Mouse (Mus musculus) cerebellum, adult (tissue): ENCODE data around the gene Brpf3.
"Not testable (repeated sequence)": the region's sequence is repeated elsewhere in the genome, so short reads cannot be mapped to it uniquely, and the experiment has no call there.

ENCODE experiments used
- ATAC-seq: cut with Nextera tagmentation; 2 replicates; pipeline ENCODE4 v1.9.2; 2017; ENCODE audit warnings: mild to moderate bottlenecking, moderate library complexity, mixed read lengths; ENCODE audit not compliant: insufficient number of reproducible peaks, low FRiP score, low TSS enrichment

Brpf3 gene

DNA sequence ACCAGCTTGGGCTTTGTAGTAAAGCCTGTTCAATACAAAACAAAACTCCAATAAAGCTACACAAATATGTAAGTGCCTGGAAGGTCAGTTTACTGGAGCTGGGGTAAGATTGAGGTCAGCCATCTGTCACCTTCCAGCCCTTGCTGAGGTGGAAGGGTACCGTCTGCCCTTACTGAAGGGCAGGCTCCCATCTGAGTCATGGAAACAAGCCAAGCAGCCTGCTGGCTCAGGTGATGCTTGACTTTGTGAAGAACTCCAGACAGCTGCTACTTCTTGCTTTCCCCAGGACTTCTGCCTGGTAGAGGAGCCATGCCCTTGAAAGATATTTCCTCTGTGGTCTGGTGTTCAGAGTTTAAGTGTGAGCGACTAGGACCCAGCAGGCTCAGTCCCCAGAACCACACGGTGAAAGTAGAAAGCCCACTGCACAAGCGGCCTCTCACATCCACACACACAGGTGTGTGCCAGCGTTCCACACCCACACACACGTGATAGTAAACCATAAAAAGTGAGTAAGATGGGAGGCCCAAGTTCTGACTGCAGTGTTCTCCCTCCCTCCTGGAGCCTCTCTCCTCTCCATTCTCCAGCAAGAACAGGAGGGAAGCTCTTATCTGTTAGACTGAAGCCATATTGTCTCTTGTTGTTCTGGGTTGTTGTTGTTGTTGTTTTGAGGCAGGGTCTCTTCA is 24.6 kb downstream of the Brpf3 start:
- ATAC-seq, result no peak

DNA sequence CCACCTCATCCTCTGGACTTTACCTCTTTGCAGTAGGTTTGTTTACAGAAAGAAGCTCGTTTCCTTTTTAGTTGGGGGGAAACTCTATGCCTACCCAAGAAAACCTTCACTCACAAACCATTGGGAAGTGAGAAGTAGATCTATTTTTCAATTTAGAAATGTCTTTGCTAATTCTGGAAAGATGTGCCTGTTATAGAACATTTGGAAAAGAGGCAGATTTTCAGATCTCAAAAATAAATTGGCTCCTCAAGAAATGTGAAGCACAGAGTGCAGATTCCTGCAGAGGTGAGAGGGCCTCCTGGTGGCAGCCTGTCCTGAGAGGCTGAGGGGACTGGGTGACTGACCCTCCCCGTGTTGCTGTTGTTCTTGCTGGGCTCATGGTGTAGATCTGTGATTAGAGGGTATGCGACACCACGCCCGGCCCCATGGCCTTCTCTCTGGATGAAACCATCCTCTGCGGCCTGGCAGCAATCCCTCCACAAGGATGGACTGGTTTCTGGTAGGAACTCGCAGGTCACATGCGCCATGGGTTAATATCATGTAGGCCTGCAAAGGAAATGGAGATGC is 26.9 kb downstream of the Brpf3 start:
- ATAC-seq, result no peak

DNA sequence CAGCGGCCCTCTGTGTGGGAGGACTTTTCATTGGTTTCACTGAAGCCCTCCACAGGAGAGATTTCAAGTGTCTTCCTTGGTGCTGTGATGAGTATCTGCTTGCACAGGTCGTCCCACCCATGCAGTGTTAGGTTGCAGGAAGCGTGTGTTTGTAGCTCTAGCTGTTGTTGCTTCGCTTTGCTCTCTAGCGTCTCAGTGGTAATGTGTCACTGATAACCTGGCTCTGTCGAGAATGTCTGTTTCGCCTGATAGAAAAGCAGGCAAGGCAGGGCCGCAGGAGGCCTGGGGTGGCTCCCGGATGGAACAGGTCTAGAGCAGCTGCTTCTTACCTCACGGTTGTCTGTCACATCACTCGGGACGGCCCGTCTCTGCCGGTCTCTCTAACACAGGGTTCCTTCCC is 28.2 kb downstream of the Brpf3 start:
- no peak for ATAC-seq

DNA sequence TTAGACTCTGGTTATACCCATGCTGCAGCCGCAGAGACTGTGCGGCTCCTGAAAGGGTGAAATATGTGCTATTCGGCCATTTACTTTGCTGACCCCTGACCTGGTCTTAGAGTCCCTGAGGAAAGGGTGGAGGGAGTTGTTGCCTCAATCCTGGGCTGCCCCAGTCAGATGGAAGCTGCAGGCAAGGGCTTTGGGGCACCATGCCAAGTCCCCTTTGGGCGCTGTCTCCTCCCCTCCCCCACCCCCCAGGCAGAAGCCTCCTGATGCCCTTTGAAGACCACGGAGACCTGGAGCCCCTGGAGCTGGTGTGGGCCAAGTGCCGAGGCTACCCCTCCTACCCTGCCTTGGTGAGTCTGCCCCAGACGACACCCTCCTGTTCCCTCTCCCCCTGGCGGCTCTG is 30.2 kb downstream of the Brpf3 start:
- no peak for ATAC-seq

GRCm38 (mm10) chr17:28832040-28832439 is 31.1 kb downstream of the Brpf3 start:
- ATAC-seq, result no peak

- no peak for ATAC-seq
Observed at GRCm38 (mm10) chr17:28832875-28833274, 32.0 kb downstream of the Brpf3 start.

DNA sequence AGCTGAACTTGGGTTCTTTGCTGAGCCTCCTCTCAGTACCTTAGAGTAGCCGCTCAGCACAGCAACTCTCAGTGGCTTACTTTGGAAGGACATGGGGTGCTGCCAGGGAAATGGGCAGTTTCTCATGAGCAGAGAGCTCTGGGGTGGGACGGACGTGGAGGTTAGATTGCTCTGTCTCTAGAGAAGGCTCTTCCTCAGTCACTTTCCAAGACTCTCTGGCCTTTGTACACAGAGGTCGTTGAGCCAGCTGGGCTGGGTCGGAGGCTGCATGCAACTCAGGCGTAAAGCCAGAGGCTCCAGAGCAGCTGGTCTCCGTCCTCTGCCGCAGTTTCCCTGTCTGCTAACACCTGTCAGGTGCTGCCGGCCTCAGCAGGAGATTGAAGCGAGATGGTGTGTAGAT is 33.8 kb downstream of the Brpf3 start:
- ATAC-seq, result no peak

DNA sequence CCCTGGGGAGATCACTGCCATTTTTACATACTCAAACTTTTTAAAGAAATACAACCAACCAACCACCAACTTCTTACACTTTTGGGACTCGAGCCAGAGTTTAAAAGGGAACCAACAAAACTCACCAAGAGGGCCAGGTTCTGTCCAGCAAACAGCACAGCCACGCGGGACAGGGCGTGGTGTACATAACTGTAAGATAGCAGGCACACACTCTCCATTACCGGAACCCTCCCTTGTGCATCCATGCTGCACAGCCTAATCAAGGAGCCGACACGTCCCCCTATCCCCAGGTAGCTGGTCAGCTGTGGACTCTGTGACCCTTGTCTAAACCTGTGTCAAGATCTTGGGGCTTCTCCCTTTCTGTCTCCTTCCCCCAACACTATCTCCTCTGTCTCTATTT is 37.0 kb downstream of the Brpf3 start:
- no peak for ATAC-seq

- not testable (repeated sequence) for ATAC-seq
Observed at GRCm38 (mm10) chr17:28841947-28842346, 41.1 kb downstream of the Brpf3 start.

DNA sequence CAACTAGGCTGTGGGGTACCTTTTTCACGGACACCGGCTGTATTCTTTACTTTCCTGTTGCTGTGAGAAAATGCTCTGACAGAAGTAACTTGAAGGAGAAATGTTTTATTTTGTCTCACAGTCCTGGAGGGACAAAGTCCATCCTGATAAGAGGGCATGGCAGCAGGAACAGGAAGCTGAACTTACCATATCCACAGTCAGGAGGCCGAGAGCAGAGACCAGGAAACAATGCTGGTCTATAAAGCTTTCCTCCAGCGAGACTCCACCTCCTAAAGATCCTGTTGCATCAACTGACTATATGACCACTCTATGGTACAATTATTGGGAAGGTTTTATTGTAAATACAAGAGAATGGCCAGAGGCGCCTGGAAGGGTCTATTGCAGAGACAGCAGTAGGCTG is 42.8 kb downstream of the Brpf3 start:
- ATAC-seq, result no peak

- ATAC-seq, result no peak
Observed at GRCm38 (mm10) chr17:28846974-28847617, 46.2 kb downstream of the Brpf3 start.

DNA sequence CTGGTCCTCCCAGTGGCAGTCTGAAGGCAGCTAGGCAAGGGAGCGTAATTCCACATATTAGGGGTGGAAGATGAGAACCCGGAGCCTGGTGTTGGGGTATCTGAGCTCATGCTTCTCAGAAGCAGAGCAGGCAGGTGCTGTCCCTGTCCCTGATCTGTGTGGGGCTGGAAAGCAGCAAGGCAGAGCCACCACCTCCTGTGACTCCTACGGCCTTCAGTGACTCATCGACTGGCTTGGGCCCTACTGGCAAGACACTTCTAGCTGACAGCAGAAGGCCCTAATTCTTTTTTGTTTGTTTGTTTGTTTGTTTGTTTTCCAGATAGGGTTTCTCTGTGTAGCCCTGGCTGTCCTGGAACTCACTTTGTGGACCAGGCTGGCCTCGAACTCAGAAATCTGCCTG is 49.6 kb downstream of the Brpf3 start:
- no peak for ATAC-seq

DNA sequence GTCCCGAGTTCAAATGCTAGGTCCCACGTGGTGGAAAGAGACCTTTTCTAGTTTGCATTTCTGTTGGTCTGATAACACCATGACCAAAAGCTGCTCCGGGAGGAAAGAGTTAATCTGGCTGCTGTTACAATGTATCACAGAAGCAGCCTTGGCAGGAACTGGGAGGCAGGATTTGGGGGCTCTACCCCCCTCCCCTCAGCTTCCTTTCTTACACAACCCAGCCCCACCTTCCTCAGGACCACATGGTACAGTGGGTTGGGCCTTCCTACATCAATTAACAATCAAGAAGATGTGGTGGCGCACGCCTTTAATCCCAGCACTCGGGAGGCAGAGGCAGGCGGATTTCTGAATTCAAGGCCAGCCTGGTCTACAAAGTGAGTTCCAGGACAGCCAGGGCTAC is 53.5 kb downstream of the Brpf3 start:
- no peak for ATAC-seq

GRCm38 (mm10) chr17:28855166-28855885 is 54.4 kb downstream of the Brpf3 start:
- no peak for ATAC-seq

- ATAC-seq, result no peak
Observed at GRCm38 (mm10) chr17:28856030-28856429, 55.1 kb downstream of the Brpf3 start.

- ATAC-seq, result no peak
Observed at GRCm38 (mm10) chr17:28858205-28858604, 57.3 kb downstream of the Brpf3 start, which contains the start of gene Pnpla1. Gene Pnpla1, plus strand, starts transcription at chr17:28858411.

DNA sequence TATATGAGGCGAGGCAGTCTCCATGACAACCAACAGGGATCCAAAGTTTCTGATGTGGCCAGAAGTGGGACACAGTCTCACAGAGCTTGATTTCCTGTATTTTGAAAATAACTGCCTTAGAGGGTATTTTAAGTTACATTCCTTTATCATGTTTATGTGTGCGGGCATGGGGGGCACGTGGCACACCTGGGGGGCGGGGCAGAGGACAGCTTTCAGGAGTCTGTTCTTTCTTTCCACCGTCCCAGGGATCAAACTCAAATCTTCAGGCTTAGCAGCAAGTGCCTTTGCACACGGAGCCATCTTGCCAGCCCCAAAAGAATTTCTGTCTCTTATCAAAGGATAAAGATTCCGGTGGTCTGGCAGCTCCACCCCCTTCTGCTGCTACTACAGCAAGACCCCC is 63.0 kb downstream of the Brpf3 start:
- no peak for ATAC-seq

DNA sequence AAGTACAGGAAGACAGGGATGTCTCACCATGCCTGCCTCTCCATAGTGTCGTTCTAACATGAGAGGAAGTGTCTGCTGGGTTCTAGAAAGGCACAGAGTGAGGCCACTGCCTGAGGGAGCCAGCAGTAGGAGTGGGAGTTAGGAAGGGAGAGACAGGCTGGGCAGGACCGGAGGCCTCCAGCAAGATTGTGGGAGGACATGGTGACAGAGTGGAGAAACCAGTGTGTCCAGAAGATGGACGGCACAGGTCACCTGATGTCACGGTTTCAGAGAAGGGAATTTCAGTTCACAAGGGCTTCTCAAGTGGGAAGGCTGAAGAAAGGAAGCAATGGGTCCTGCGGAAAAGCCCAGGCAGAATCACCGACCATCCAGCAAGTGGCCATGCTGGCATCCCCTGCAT is 63.6 kb downstream of the Brpf3 start:
- no peak for ATAC-seq

DNA sequence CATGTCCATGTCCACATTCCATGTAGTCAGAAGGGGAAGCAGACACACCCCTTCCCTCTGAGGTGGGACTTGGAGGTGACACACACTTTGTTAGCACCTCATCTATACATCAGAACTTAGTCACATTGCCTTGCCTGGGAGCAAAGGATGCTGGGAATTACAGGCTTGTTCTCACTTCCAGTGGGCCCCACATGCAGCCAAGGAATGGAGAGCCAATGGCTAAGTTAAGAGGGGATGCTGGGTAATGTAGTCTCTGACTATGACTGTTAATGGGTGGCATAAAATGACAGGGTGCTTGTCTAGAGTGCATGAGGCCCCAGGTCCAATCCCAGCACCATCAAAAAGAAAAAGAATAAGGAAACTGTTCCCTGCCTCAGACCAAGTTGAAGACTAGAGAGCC is 66.0 kb downstream of the Brpf3 start:
- ATAC-seq, result no peak

DNA sequence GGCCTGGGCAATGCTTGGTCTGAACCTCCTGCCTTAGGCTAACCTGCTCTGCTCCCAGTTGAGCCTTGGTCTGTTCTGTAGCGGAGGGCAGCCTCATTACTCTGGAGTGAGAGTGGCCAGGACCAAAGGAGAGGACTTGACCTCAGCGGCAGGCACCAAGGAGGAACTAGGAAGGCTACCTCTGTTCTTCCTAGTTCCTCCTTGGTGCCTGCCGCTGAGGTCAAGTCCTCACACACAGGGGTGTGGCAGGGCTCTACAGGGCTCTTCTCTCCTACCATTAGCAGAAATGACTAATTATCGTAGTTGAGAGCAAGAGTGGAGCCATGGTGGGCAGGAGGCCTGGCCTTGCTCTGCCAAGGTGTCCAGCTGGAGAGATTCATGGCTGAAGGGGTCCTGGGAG is 66.5 kb downstream of the Brpf3 start:
- no peak for ATAC-seq

DNA sequence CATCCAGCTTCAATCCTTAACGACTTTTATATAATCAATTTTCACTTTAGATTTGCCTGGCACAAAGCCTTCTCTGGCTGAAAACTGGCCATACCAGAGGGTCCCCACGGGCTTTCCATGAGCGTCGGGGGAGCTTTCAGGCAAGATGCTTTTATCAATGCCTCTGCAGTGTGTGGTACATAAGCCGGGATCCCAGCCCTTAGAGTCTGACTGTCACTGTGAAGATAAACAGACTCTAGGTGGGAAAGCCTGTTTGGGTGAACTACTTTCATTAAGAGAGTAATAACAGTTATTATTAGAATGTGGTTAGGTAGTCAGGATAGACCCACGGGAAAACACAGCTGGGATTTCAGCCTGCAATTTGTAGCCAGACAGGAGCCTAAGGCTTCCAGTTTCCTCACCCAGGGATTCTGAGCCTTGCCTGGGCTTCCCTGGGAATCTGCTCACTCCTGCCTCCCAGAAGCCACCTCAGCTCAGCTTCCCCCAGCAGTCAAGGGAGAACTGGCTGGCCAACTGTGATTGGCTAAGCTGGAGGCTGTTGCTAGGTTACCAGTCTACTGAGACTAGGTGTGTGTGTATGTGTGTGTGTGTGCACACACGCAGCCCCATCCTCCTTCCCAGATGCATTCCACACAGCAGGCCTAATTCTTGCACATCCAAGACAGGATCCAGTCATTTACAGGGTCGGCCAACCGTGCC is 68.7 kb downstream of the Brpf3 start:
- ATAC-seq, result no peak
